Mouse (Mus musculus) G1E (cell line): ENCODE data around the gene Unc13c. TPM values are rescaled to one million over a fixed set of nuclear protein-coding genes. Genes with fewer than 3 reads are reported as not detected.

Experiments used
- ATAC-seq: 2 replicates; pipeline ENCODE4 v1.8.0; 2016; ENCODE audit warnings: mild to moderate bottlenecking; ENCODE audit not compliant: insufficient number of reproducible peaks, poor library complexity, low FRiP score, severe bottlenecking; ENCODE audit errors: extremely low read depth
- DNase-seq: peaks from one replicate; pipeline ENCODE4 v3.0.0; 2012; ENCODE audit warnings: low spot score
- H3K27me3 ChIP-seq: 2 replicates; pipeline ENCODE4 v1.6.1; 2012; ENCODE audit warnings: mild to moderate bottlenecking, low read length, inconsistent platforms; ENCODE audit not compliant: insufficient read depth
- H3K36me3 ChIP-seq: replicated peaks from 2 replicates; pipeline ENCODE3; 2012; ENCODE audit warnings: mild to moderate bottlenecking, inconsistent platforms
- H3K4me1 ChIP-seq: 2 replicates; pipeline ENCODE4 v1.6.1; 2012; ENCODE audit warnings: low read depth, low read length, inconsistent platforms, mixed read lengths; ENCODE audit not compliant: insufficient read depth
- H3K4me3 ChIP-seq: 2 replicates; pipeline ENCODE4 v1.5.1; 2012; ENCODE audit warnings: low read depth, mild to moderate bottlenecking, inconsistent platforms, low read length, moderate library complexity, mixed read lengths
- H3K9me3 ChIP-seq: replicated peaks from 2 replicates; pipeline ENCODE4 v1.6.1; 2012; ENCODE audit warnings: inconsistent platforms
- CTCF ChIP-seq: IDR thresholded peaks from 2 replicates; pipeline ENCODE4 v1.5.1; 2012; ENCODE audit warnings: low read depth, low read length, inconsistent platforms, mixed read lengths
- GATA1 ChIP-seq: IDR thresholded peaks from 2 replicates; pipeline ENCODE4 v1.6.1; 2012; ENCODE audit warnings: borderline replicate concordance, low read length, inconsistent platforms, mixed read lengths
- GATA2 ChIP-seq: IDR thresholded peaks from 2 replicates; pipeline ENCODE4 v1.6.1; 2012; ENCODE audit warnings: low read depth, low read length, inconsistent platforms, borderline replicate concordance
- POLR2AphosphoS5 ChIP-seq: IDR thresholded peaks from 2 replicates; pipeline ENCODE4 v1.6.1; 2012; ENCODE audit warnings: low read depth, low read length, inconsistent platforms; ENCODE audit not compliant: insufficient replicate concordance
- TAL1 ChIP-seq: conservative IDR thresholded peaks from 2 replicates; pipeline ENCODE4 v1.6.1; 2012; ENCODE audit warnings: low read depth, low read length, inconsistent platforms, mixed read lengths
- polyA plus RNA-seq: library from polyadenylated mRNA; stranded (reverse); fragments of >175 nt; gene quantifications from 2 replicates; pipeline ENCODE4 v1.2.3, GENCODE M21; 2012
- total RNA-seq, 2 experiments: library from RNA; stranded (forward) in 1 of 2; stranded (reverse) in 1 of 2; fragments of 200-1000 nt in 1 of 2; fragments of >200 nt in 1 of 2; fragmentation: Nextera tagmentation in 1 of 2; gene quantifications; 2 replicates each; pipeline ENCODE4 v1.2.3; 2014 to 2017

Gene Unc13c
- total and polyA plus RNA-seq, 3 experiments: 0.05 TPM; not detected in 2

GRCm38 (mm10) chr9:73934844-73935243 lies 33.9 kb downstream of the Unc13c start:
- Histone ChIP-seq H3K36me3 (no peaks in the 10 kb centered on the region), H3K9me3 (peaks cover 30% of the 10 kb centered on the region), H3K4me3 (no peak overlapping the region), H3K27me3 (no peaks in the 10 kb centered on the region), H3K4me1 (no peaks in the 10 kb centered on the region)
- no peak for TF ChIP-seq GATA2
- TF ChIP-seq TAL1: no peak
- TF ChIP-seq CTCF: no peak
- DNase-seq (no peak), ATAC-seq (no peak)

- Histone ChIP-seq H3K4me3 (no peak overlapping the region), H3K4me1 (no peaks in the 10 kb centered on the region), H3K36me3 (no peaks in the 10 kb centered on the region), H3K27me3 (no peaks in the 10 kb centered on the region), H3K9me3 (peaks cover 33% of the 10 kb centered on the region)
- DNase-seq (no peak), ATAC-seq (no peak)
- TF ChIP-seq CTCF (no peak), TAL1 (no peak), GATA1 (no peak), GATA2 (no peak), POLR2AphosphoS5 (no peak)
These were observed 36.8 kb downstream of the Unc13c start for GRCm38 (mm10) chr9:73931988-73932387.

GRCm38 (mm10) chr9:73927276-73927675 lies 41.5 kb downstream of the Unc13c start:
- no peak for TF ChIP-seq TAL1
- no peak for TF ChIP-seq POLR2AphosphoS5
- no peak for TF ChIP-seq GATA2
- no peak for TF ChIP-seq CTCF
- TF ChIP-seq GATA1: no peak
- Histone ChIP-seq H3K4me3 (no peak overlapping the region), H3K27me3 (no peaks in the 10 kb centered on the region), H3K9me3 (peaks cover 20% of the 10 kb centered on the region), H3K4me1 (no peaks in the 10 kb centered on the region), H3K36me3 (no peaks in the 10 kb centered on the region)
- ATAC-seq (no peak), DNase-seq (no peak)

- ATAC-seq: no peak
- H3K4me1 ChIP-seq: no peaks in the 10 kb centered on the region
- no peak for DNase-seq
- no peaks in the 10 kb centered on the region for H3K27me3 ChIP-seq
- TF ChIP-seq GATA1: no peak
- H3K9me3 ChIP-seq: peaks cover 9% of the 10 kb centered on the region
- H3K36me3 ChIP-seq: no peaks in the 10 kb centered on the region
- H3K4me3 ChIP-seq: no peak overlapping the region
These were observed 46.2 kb downstream of the Unc13c start for GRCm38 (mm10) chr9:73922449-73923115.

- Histone ChIP-seq H3K27me3 (no peaks in the 10 kb centered on the region), H3K9me3 (peaks cover 9% of the 10 kb centered on the region), H3K4me1 (no peaks in the 10 kb centered on the region), H3K36me3 (no peaks in the 10 kb centered on the region), H3K4me3 (no peak overlapping the region)
- no peak for TF ChIP-seq GATA1
- no peak for TF ChIP-seq GATA2
- TF ChIP-seq TAL1: no peak
- TF ChIP-seq CTCF: no peak
- TF ChIP-seq POLR2AphosphoS5: no peak
- DNase-seq (no peak), ATAC-seq (no peak)
These were observed 62.8 kb downstream of the Unc13c start for GRCm38 (mm10) chr9:73905959-73906358.

- ATAC-seq (no peak), DNase-seq (no peak)
- Histone ChIP-seq H3K9me3 (no peaks in the 10 kb centered on the region), H3K27me3 (no peaks in the 10 kb centered on the region), H3K4me3 (no peak overlapping the region), H3K36me3 (no peaks in the 10 kb centered on the region), H3K4me1 (no peaks in the 10 kb centered on the region)
- TF ChIP-seq TAL1 (no peak), POLR2AphosphoS5 (no peak), GATA1 (no peak), CTCF (no peak), GATA2 (no peak)
These were observed 70.2 kb downstream of the Unc13c start for GRCm38 (mm10) chr9:73898516-73898915.

GRCm38 (mm10) chr9:73896210-73896609 lies 72.6 kb downstream of the Unc13c start:
- Histone ChIP-seq H3K27me3 (no peaks in the 10 kb centered on the region), H3K9me3 (0 out of 2 replicates have a peak, but pooled peaks cover 3% of the 10 kb centered on the region), H3K4me3 (no peak overlapping the region), H3K36me3 (no peaks in the 10 kb centered on the region), H3K4me1 (no peaks in the 10 kb centered on the region)
- ATAC-seq (no peak), DNase-seq (no peak)
- TF ChIP-seq CTCF: no peak
- TF ChIP-seq POLR2AphosphoS5: no peak
- TF ChIP-seq GATA2: no peak
- TF ChIP-seq TAL1: no peak
- no peak for TF ChIP-seq GATA1
